Mouse (Mus musculus): Measurements from ENCODE around the gene Hyls1.

DNA sequence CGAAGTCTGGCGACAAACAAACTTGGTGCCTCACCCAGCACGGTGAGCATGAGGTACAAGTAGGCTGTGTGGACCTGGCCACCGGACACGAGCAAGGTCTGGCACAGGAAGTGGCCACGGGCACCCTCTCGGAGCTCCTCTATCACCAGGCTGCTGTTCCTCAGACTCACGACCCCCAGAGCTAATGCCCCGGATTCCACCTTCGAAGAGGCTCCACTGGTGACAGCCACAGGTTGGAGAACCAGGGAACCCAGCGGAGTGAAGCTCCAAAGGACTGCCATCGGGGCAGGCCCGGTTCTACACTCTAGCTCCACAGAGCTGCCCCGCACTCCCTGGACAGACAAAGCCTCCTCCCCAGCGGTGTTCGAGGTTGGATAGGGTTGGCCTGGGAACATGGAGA is 53.5 kb downstream of the Hyls1 start:
- TF ChIP-seq E2F4 (IDR thresholded peaks at IDR 0.05; ENCODE audit: borderline replicate concordance, low read depth, low read length) (no peak), CTCF (IDR thresholded peaks at IDR 0.05 in 2 of 3, conservative IDR thresholded peaks at IDR 0.05 in 1 of 3; ENCODE audit: control insufficient read depth in 1 of 3, insufficient read depth in 1 of 3, low read depth in 2 of 3, low read length in 3 of 3, poor library complexity in 1 of 3, severe bottlenecking in 1 of 3) (no peak)
